Mouse (Mus musculus) MEL (cell line): Measurements from ENCODE around the gene Arfip1.

Source experiments
- CTCF ChIP-seq, 3 experiments: IDR thresholded peaks in 2 of 3; conservative IDR thresholded peaks in 1 of 3; 2 replicates each; pipeline ENCODE4 v1.5.1; 2011 to 2012; ENCODE audit warnings: low read length in 3 of 3, low read depth in 2 of 3, mild to moderate bottlenecking in 2 of 3, improper control_type of control experiment in 1 of 3, inconsistent platforms in 1 of 3, mixed read lengths in 1 of 3, moderate library complexity in 1 of 3; ENCODE audit not compliant: control insufficient read depth in 1 of 3, insufficient read depth in 1 of 3, poor library complexity in 1 of 3, severe bottlenecking in 1 of 3
- EP300 ChIP-seq, 2 experiments: IDR thresholded peaks; 2 replicates each; pipeline ENCODE4 v1.6.1; 2011; ENCODE audit warnings: improper control_type of control experiment in 2 of 2, low read length in 2 of 2, low read depth in 1 of 2, mild to moderate bottlenecking in 1 of 2
- KAT2A ChIP-seq: conservative IDR thresholded peaks from 2 replicates; pipeline ENCODE4 v1.6.1; 2012; ENCODE audit warnings: low read depth, low read length, improper control_type of control experiment, inconsistent platforms
- MAZ ChIP-seq: IDR thresholded peaks from 2 replicates; pipeline ENCODE4 v1.6.1; 2012; ENCODE audit warnings: low read depth, mild to moderate bottlenecking, inconsistent platforms, low read length, improper control_type of control experiment
- MEF2A ChIP-seq: IDR thresholded peaks from 2 replicates; pipeline ENCODE4 v1.6.1; 2014; ENCODE audit warnings: low read depth, mild to moderate bottlenecking, inconsistent platforms, low read length, improper control_type of control experiment; ENCODE audit not compliant: poor library complexity, insufficient replicate concordance, severe bottlenecking; ENCODE audit errors: extremely low read depth
- POLR2A ChIP-seq, 2 experiments: IDR thresholded peaks; 2 replicates each; pipeline ENCODE4 v1.6.1; 2011 to 2012; ENCODE audit warnings: low read length in 2 of 2, mild to moderate bottlenecking in 2 of 2, control low read depth in 1 of 2, improper control_type of control experiment in 1 of 2, low read depth in 1 of 2, moderate library complexity in 1 of 2; ENCODE audit not compliant: control insufficient read depth in 1 of 2, insufficient read depth in 1 of 2, poor library complexity in 1 of 2
- POLR2AphosphoS2 ChIP-seq: IDR thresholded peaks from 2 replicates; pipeline ENCODE4 v1.6.1; 2011; ENCODE audit warnings: low read length, improper control_type of control experiment
- SMC3 ChIP-seq: IDR thresholded peaks from 2 replicates; pipeline ENCODE4 v1.6.1; 2011; ENCODE audit warnings: low read depth, low read length, improper control_type of control experiment
- TCF12 ChIP-seq: IDR thresholded peaks from 2 replicates; pipeline ENCODE4 v1.6.1; 2014; ENCODE audit warnings: low read depth, mild to moderate bottlenecking, inconsistent platforms, low read length, improper control_type of control experiment, moderate library complexity
- USF2 ChIP-seq, 2 experiments: IDR thresholded peaks; 2 replicates each; pipeline ENCODE4 v1.6.1; 2011 to 2012; ENCODE audit warnings: improper control_type of control experiment in 2 of 2, low read length in 2 of 2, borderline replicate concordance in 1 of 2, inconsistent platforms in 1 of 2, low read depth in 1 of 2, mild to moderate bottlenecking in 1 of 2; ENCODE audit not compliant: insufficient read depth in 1 of 2

DNA sequence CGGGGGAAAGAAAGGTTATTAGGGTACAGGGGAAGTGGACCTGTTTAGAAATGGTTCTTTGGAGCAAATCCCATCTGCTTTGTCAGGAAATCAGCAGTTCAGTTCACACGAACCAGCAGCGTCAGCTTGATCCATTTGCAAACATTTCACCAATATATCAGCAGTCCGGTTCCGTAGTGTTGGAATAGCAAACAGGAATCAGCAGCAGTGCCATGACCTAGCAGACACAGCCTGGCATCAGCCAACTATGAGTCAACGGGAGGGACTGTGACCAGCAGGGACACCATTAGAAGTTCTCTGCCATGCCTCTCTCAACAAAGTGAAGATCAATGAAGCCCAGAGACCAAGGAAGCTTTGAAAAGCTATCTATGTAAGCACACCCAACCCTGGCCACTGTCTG is 37.3 kb upstream of the Arfip1 start:
- TF ChIP-seq CTCF (IDR thresholded peaks at IDR 0.05 in 2 of 3, conservative IDR thresholded peaks at IDR 0.05 in 1 of 3; ENCODE audit: control insufficient read depth in 1 of 3, insufficient read depth in 1 of 3, low read depth in 2 of 3, low read length in 3 of 3, poor library complexity in 1 of 3, severe bottlenecking in 1 of 3), result no peak
- TF ChIP-seq SMC3, result no peak
- TF ChIP-seq TCF12, result no peak
- no peak for TF ChIP-seq MAZ
- TF ChIP-seq POLR2A (IDR thresholded peaks at IDR 0.05; ENCODE audit: control insufficient read depth in 1 of 2, insufficient read depth in 1 of 2, low read depth in 1 of 2, low read length in 2 of 2, poor library complexity in 1 of 2), result no peak
- TF ChIP-seq MEF2A, result no peak
- TF ChIP-seq POLR2AphosphoS2, result no peak
- no peak for TF ChIP-seq USF2 (IDR thresholded peaks at IDR 0.05; ENCODE audit: borderline replicate concordance in 1 of 2, insufficient read depth in 1 of 2, low read depth in 1 of 2, low read length in 2 of 2)
- no peak for TF ChIP-seq EP300 (IDR thresholded peaks at IDR 0.05; ENCODE audit: low read depth in 1 of 2, low read length in 2 of 2)
- TF ChIP-seq KAT2A, result no peak
